Mouse (Mus musculus): ENCODE measurements around the gene Aqp12.

Gene Aqp12

DNA sequence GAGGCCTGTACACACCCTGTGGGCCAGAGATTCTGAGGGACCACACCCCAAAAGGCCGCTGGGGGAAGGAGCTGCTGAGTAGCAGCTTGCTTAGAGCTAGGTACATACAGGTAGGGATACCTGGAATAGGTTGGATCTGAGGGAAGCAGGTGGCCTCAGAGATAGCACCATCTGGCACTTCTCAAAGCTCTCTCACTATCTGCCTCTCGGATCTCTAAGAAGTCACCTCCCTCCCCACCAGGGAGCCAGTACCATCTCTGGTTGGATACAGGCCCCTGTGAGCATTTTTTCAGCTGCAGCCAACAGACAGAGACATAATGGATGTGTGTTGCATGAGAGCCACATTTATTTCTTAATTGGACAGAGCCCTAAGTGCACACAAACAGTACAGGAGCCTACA lies 9.0 kb downstream of the Aqp12 start:
- no peak for DNase-seq

DNA sequence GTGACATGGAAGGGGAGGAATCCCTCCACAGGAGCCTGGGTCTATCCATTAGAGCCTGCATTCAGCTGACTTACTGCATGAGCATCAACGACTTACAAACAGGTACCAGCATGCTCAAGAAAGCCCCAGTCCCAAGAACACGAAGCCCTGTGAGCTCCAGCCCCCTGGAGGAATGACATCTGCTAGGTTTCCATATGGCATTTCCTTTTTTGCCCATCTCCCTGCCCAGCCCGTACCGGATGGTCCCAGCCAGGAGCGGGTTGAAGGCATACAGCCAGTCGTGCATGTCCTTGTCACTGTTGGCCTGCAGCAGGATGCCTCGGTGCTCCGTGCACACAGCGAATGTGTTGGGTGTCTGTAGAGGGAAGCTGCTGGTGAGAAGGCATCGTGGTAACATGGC lies 12.6 kb downstream of the Aqp12 start:
- no peak for DNase-seq

DNA sequence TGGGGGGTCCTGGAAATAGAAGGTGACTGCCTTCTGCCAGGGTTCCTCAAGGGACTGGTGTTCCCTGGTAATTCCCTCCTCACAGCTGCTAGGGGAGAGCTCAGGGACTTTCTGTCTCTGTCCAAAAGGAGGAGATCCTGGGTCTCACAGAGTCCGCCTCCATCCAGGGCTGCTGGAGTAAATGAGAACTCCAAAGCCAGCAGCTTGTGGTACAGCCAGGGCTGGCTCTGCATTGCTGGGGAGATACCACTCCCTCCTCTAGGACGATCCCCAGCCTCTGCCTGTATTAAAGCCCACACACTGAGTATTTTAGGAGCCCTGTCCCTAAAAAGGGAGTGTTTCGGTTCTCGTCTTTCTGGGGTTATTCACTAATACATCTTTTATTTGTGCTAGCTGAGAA lies 14.5 kb downstream of the Aqp12 start:
- DNase-seq: no peak

DNA sequence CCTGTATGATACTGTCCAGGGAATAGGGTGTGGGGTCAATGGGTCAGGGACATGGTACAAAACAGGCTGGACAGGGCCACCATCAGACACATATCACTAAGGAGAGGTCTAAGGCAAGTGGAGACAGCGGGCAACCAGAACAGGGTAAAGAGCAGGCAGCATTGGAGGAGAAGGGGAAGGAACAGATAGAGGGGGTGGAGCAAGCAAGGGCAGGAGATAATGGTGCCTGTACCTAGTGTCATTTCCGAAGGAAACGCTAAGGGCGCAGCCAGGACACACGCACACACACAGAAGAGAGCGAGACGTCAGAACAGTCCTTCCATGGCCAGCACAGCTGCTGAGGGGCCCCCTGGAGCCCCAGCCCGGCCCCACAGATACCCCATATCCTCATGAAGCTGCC lies 20.5 kb downstream of the Aqp12 start:
- DNase-seq: no peak

- DNase-seq: no peak
Measured at GRCm38 (mm10) chr1:93029387-93029786, 23.3 kb downstream of the Aqp12 start.

DNA sequence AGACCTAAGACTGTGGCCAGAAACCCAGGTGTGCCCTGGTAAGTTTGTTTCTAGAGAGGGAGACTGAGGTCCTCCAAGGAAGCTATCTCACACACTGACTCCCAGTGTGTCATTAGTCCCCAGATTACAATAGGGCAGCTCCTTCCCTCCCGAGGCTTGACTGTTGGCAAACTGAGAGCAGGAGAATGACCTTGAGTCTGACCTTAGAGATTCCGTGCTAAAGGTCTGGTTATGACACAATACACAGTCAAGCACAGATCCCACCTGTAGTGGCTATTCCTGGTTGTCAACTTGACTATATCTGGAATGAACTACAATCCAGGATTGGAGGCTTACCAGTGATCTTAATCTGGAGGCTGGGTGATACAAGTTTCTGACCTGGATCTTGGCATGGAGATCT lies 23.9 kb downstream of the Aqp12 start:
- no peak for DNase-seq

DNA sequence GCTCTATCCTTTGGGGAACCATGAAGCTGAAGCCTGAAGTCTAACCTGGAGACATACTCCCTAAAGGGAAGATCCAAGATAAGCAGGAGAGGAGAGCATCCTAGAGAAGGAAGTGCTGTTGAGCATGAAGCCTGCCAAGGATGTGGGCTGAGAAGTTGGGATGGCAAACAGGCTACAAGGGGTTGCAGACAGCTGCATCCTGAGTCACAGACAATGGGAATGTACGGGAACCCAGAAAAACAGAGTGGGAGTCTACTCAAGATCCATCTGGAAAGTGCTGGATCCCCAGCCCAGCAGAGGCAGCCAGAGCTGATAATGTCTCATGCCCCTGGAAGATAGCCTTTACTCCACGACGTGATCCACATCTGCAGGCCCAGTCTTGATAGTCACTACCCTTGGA lies 25.1 kb downstream of the Aqp12 start:
- DNase-seq: no peak

DNA sequence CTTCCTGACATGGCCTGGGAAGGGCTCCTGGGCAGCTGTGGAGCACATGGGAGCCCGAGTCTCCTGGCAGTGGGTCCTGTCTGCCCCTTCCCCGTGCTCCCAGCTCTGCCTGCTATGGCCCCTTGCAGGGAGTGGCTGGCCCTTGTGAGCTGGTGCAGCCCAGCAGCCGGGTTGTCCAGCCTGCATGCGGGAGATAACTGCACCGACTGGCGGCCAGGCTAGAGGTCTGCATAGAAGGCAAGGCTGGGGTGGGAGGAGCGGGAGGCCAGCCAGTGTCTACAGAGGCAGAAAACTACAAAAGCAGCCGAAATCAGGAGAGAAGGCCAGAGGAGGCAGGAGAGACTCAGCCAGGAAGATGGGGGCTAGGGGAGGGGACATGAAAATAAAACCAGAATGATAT lies 27.9 kb downstream of the Aqp12 start:
- DNase-seq: no peak

DNA sequence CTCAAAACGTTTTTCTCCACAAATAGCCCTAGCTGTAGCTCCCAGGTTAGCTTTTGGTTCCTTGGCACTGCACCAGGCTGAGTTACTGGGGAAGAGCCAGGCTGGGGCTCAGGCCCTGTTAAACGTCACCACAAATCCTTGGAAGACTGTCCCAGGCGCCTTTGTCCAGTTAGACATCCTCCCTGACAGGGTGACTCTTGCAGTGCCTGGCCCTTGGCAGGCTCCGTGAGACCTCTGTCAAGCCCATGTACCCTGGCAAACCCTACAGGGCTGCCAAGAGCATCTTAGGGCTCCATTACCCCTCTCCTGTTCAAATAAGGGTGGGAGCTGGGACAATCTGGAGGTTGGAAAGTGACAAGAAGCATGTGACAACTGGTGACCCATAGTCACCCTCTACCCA lies 29.8 kb downstream of the Aqp12 start:
- DNase-seq: no peak

DNA sequence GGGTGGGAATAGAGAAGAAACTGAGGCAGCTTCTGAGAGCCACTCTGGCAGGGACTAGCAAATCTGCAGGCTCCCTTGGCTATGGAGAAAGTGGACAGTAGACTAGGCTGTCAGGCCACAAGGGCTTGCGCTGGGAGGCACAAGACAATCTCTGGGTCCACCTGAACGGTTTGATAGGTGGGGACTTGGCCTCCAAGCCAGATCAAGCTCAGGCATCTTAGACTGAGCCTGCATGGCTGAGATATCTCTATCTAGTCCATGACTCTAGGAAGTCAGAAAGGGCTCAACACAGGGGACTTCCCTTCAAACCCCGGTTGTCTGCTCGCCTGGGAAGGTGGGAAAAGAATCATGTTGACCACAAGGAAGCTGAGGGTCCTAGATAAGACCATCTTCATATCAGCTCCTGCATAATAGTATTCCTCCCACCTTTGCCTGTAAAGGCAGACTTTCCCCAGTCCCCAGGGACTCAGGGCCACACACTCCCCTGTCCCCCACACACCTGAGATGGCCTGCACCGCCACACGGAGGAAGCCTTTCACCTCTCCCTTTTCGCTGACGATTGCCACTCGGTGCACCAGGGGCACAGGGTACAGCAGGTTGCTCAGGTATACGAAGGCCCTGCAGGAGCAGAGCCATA lies 40.1 kb downstream of the Aqp12 start:
- no peak for DNase-seq

- no peak for DNase-seq
Measured at GRCm38 (mm10) chr1:93050071-93050470, 43.9 kb downstream of the Aqp12 start.

DNA sequence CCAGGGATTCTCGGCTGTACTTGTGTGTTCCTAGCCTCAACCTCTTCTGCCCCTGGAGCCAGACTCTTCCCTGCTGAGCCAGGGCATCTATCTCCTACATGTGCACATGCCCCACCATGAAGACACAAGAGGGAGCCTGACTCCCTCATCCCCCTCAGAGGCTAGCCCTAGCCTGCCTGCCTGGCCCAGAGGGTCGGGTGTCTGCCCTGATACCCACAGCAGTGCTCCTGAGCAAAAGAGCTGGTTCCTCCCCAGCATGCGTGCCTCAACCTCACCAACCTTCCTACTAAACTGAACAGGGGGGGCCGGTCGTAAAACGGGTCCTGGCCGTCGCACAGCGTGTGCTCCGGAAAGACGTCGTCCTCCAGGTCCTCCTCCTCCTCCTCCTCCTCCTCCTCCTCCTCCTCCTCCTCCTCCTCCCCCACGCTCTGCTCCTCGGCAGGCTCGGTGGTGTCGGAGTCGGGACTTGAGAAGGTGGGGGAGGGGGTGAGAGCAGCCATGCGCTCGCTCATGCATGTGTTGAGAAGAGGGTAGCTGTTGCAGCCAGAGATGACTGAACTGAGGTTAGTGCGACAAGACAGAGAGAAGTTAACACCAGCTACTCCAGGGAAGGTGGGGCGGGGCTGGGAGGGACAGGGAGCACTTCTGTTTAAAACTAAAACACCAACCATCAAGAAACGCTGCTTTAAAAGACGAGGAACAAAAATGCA lies 45.1 kb downstream of the Aqp12 start:
- DNase-seq: peak; percentile 18

Data from retina, postnatal 1 day (tissue).